Mouse (Mus musculus) ovary, adult 18-20 months (tissue): ENCODE data around the gene Galk2.

Experiments
- DNase-seq: peaks from one replicate; pipeline ENCODE4 v3.0.0; 2022; ENCODE audit warnings: low spot score, mixed read lengths

The Galk2 gene

GRCm38 (mm10) chr2:125900797-125901410 is 42.0 kb downstream of the Galk2 start:
- DNase-seq: no peak

GRCm38 (mm10) chr2:125901426-125901825 is 42.5 kb downstream of the Galk2 start:
- DNase-seq: no peak

GRCm38 (mm10) chr2:125906407-125907066 is 47.6 kb downstream of the Galk2 start:
- DNase-seq: no peak

- DNase-seq: no peak
Measured at GRCm38 (mm10) chr2:125907580-125908255, 48.8 kb downstream of the Galk2 start.

- no peak for DNase-seq
Measured at GRCm38 (mm10) chr2:125914167-125914566, 55.3 kb downstream of the Galk2 start.

GRCm38 (mm10) chr2:125914713-125915112 is 55.8 kb downstream of the Galk2 start:
- DNase-seq: no peak

- DNase-seq: no peak
Measured at GRCm38 (mm10) chr2:125916652-125917296, 57.9 kb downstream of the Galk2 start.

GRCm38 (mm10) chr2:125917297-125917679 is 58.4 kb downstream of the Galk2 start:
- DNase-seq: no peak

- no peak for DNase-seq
Measured at GRCm38 (mm10) chr2:125921273-125921672, 62.4 kb downstream of the Galk2 start.

- DNase-seq: no peak
Measured at GRCm38 (mm10) chr2:125922149-125922548, 63.2 kb downstream of the Galk2 start.

- peak; percentile 72 for DNase-seq
Measured at GRCm38 (mm10) chr2:125922877-125923276, 64.0 kb downstream of the Galk2 start.

GRCm38 (mm10) chr2:125923346-125923745 is 64.4 kb downstream of the Galk2 start:
- DNase-seq: peak; percentile 68

- DNase-seq: no peak
Measured at GRCm38 (mm10) chr2:125924554-125924953, 65.6 kb downstream of the Galk2 start.

GRCm38 (mm10) chr2:125925081-125925480 is 66.2 kb downstream of the Galk2 start:
- DNase-seq: no peak

GRCm38 (mm10) chr2:125929396-125929795 is 70.5 kb downstream of the Galk2 start:
- no peak for DNase-seq

- no peak for DNase-seq
Measured at GRCm38 (mm10) chr2:125929872-125930271, 71.0 kb downstream of the Galk2 start.

GRCm38 (mm10) chr2:125931193-125931592 is 72.3 kb downstream of the Galk2 start:
- no peak for DNase-seq

GRCm38 (mm10) chr2:125932734-125933133 is 73.8 kb downstream of the Galk2 start:
- no peak for DNase-seq

- no peak for DNase-seq
Measured at GRCm38 (mm10) chr2:125933977-125934376, 75.1 kb downstream of the Galk2 start.

GRCm38 (mm10) chr2:125936396-125936795 is 77.5 kb downstream of the Galk2 start:
- DNase-seq: no peak

- DNase-seq: no peak
Measured at GRCm38 (mm10) chr2:125938993-125939642, 80.2 kb downstream of the Galk2 start.

- DNase-seq: no peak
Measured at GRCm38 (mm10) chr2:125941111-125941785, 82.3 kb downstream of the Galk2 start.
